Mouse (Mus musculus): ENCODE measurements around the gene Rbfox2. TPM values are rescaled to one million over a fixed set of nuclear protein-coding genes. Genes with fewer than 3 reads are reported as not detected.

Gene Rbfox2
- polyA plus RNA-seq, 1 experiment from 2014 or later, result 16.8 TPM

- H3K27me3 ChIP-seq (replicated peaks; ENCODE audit: control insufficient read depth, insufficient read depth, low read length), result no peaks in the 10 kb centered on the region
- no peak overlapping the region for H3K4me2 ChIP-seq (replicated peaks; ENCODE audit: low read depth)
- no peak overlapping the region for H3K9ac ChIP-seq (ENCODE audit: low read depth, low read length)
- no peak for ATAC-seq
- H3K27ac ChIP-seq (ENCODE audit: low read depth, low read length), result no peak overlapping the region
- H3K9me3 ChIP-seq (ENCODE audit: control insufficient read depth), result no peaks in the 10 kb centered on the region
- 94% methylated on average over 1 of the region's 1 CpGs for WGBS
- no peak for TF ChIP-seq CTCF (IDR thresholded peaks at IDR 0.05; ENCODE audit: low read depth)
- no peaks in the 10 kb centered on the region for H3K4me1 ChIP-seq (replicated peaks; ENCODE audit: control insufficient read depth, insufficient read depth, low read length)
- no peak overlapping the region for H3K4me3 ChIP-seq (ENCODE audit: low read depth, low read length)
- H3K36me3 ChIP-seq (ENCODE audit: control insufficient read depth, insufficient read depth), result peaks cover 58% of the 10 kb centered on the region
Observed at GRCm38 (mm10) chr15:77095216-77095615, 211.6 kb downstream of the Rbfox2 start.

GRCm38 (mm10) chr15:77094431-77094830 is 212.4 kb downstream of the Rbfox2 start:
- 94% methylated on average over 13 of the region's 13 CpGs for WGBS
- no peaks in the 10 kb centered on the region for H3K4me1 ChIP-seq (replicated peaks; ENCODE audit: control insufficient read depth, insufficient read depth, low read length)
- no peak overlapping the region for H3K4me2 ChIP-seq (replicated peaks; ENCODE audit: low read depth)
- no peak for ATAC-seq
- no peaks in the 10 kb centered on the region for H3K27me3 ChIP-seq (replicated peaks; ENCODE audit: control insufficient read depth, insufficient read depth, low read length)
- H3K9me3 ChIP-seq (ENCODE audit: control insufficient read depth), result no peaks in the 10 kb centered on the region
- H3K36me3 ChIP-seq (ENCODE audit: control insufficient read depth, insufficient read depth), result peaks cover 54% of the 10 kb centered on the region
- no peak overlapping the region for H3K9ac ChIP-seq (ENCODE audit: low read depth, low read length)
- H3K27ac ChIP-seq (ENCODE audit: low read depth, low read length), result no peak overlapping the region
- no peak for TF ChIP-seq CTCF (IDR thresholded peaks at IDR 0.05; ENCODE audit: low read depth)
- H3K4me3 ChIP-seq (ENCODE audit: low read depth, low read length), result no peak overlapping the region

- 87% methylated on average over 4 of the region's 4 CpGs for WGBS
- no peaks in the 10 kb centered on the region for H3K9me3 ChIP-seq (ENCODE audit: control insufficient read depth)
- no peak overlapping the region for H3K4me3 ChIP-seq (ENCODE audit: low read depth, low read length)
- no peak for ATAC-seq
- H3K36me3 ChIP-seq (ENCODE audit: control insufficient read depth, insufficient read depth), result peaks cover 38% of the 10 kb centered on the region
- no peak overlapping the region for H3K9ac ChIP-seq (ENCODE audit: low read depth, low read length)
- no peak overlapping the region for H3K27ac ChIP-seq (ENCODE audit: low read depth, low read length)
- no peak overlapping the region for H3K4me2 ChIP-seq (replicated peaks; ENCODE audit: low read depth)
- no peaks in the 10 kb centered on the region for H3K27me3 ChIP-seq (replicated peaks; ENCODE audit: control insufficient read depth, insufficient read depth, low read length)
- H3K4me1 ChIP-seq (replicated peaks; ENCODE audit: control insufficient read depth, insufficient read depth, low read length), result no peaks in the 10 kb centered on the region
- no peak for TF ChIP-seq CTCF (IDR thresholded peaks at IDR 0.05; ENCODE audit: low read depth)
Observed at GRCm38 (mm10) chr15:77091394-77091793, 215.4 kb downstream of the Rbfox2 start.

- no peak for ATAC-seq
Observed at GRCm38 (mm10) chr15:77090531-77090930, 216.3 kb downstream of the Rbfox2 start.

GRCm38 (mm10) chr15:77089249-77089648 is 217.6 kb downstream of the Rbfox2 start:
- WGBS, result 74% methylated on average over 11 of the region's 11 CpGs
- no peak for TF ChIP-seq CTCF (IDR thresholded peaks at IDR 0.05; ENCODE audit: low read depth)

More at GRCm38 (mm10) chr15:77090531-77090930, 216.3 kb downstream of the Rbfox2 start:
- no peaks in the 10 kb centered on the region for H3K27me3 ChIP-seq (replicated peaks; ENCODE audit: control insufficient read depth, insufficient read depth, low read length)
- H3K36me3 ChIP-seq (ENCODE audit: control insufficient read depth, insufficient read depth), result peaks cover 38% of the 10 kb centered on the region
- TF ChIP-seq CTCF (IDR thresholded peaks at IDR 0.05; ENCODE audit: low read depth), result no peak
- no peaks in the 10 kb centered on the region for H3K9me3 ChIP-seq (ENCODE audit: control insufficient read depth)
- H3K4me3 ChIP-seq (ENCODE audit: low read depth, low read length), result no peak overlapping the region
- H3K27ac ChIP-seq (ENCODE audit: low read depth, low read length), result no peak overlapping the region
- no peaks in the 10 kb centered on the region for H3K4me1 ChIP-seq (replicated peaks; ENCODE audit: control insufficient read depth, insufficient read depth, low read length)
- 92% methylated on average over 5 of the region's 5 CpGs for WGBS
- H3K4me2 ChIP-seq (replicated peaks; ENCODE audit: low read depth), result no peak overlapping the region
- no peak overlapping the region for H3K9ac ChIP-seq (ENCODE audit: low read depth, low read length)

GRCm38 (mm10) chr15:77086488-77086887 is 220.3 kb downstream of the Rbfox2 start:
- Histone ChIP-seq H3K27ac (ENCODE audit: low read depth, low read length) (no peak overlapping the region), H3K4me2 (replicated peaks; ENCODE audit: low read depth) (no peak overlapping the region), H3K4me3 (ENCODE audit: low read depth, low read length) (no peak overlapping the region), H3K36me3 (ENCODE audit: control insufficient read depth, insufficient read depth) (peaks cover 37% of the 10 kb centered on the region), H3K9me3 (ENCODE audit: control insufficient read depth) (no peaks in the 10 kb centered on the region), H3K9ac (ENCODE audit: low read depth, low read length) (no peak overlapping the region), H3K27me3 (replicated peaks; ENCODE audit: control insufficient read depth, insufficient read depth, low read length) (no peaks in the 10 kb centered on the region), H3K4me1 (replicated peaks; ENCODE audit: control insufficient read depth, insufficient read depth, low read length) (no peaks in the 10 kb centered on the region)
- TF ChIP-seq CTCF (IDR thresholded peaks at IDR 0.05; ENCODE audit: low read depth), result no peak
- 89% methylated on average over 1 of the region's 1 CpGs for WGBS
- ATAC-seq, result no peak

More at GRCm38 (mm10) chr15:77089249-77089648, 217.6 kb downstream of the Rbfox2 start:
- Histone ChIP-seq H3K36me3 (ENCODE audit: control insufficient read depth, insufficient read depth) (peaks cover 39% of the 10 kb centered on the region), H3K4me2 (replicated peaks; ENCODE audit: low read depth) (no peak overlapping the region), H3K9ac (ENCODE audit: low read depth, low read length) (no peak overlapping the region), H3K27ac (ENCODE audit: low read depth, low read length) (no peak overlapping the region), H3K9me3 (ENCODE audit: control insufficient read depth) (no peaks in the 10 kb centered on the region), H3K27me3 (replicated peaks; ENCODE audit: control insufficient read depth, insufficient read depth, low read length) (no peaks in the 10 kb centered on the region), H3K4me3 (ENCODE audit: low read depth, low read length) (no peak overlapping the region), H3K4me1 (replicated peaks; ENCODE audit: control insufficient read depth, insufficient read depth, low read length) (no peaks in the 10 kb centered on the region)
- no peak for ATAC-seq

GRCm38 (mm10) chr15:77085818-77086217 is 221.0 kb downstream of the Rbfox2 start:
- peaks cover 33% of the 10 kb centered on the region for H3K36me3 ChIP-seq (ENCODE audit: control insufficient read depth, insufficient read depth)
- H3K4me1 ChIP-seq (replicated peaks; ENCODE audit: control insufficient read depth, insufficient read depth, low read length), result no peaks in the 10 kb centered on the region
- H3K27me3 ChIP-seq (replicated peaks; ENCODE audit: control insufficient read depth, insufficient read depth, low read length), result no peaks in the 10 kb centered on the region
- 91% methylated on average over 7 of the region's 7 CpGs for WGBS
- no peak for ATAC-seq
- no peak for TF ChIP-seq CTCF (IDR thresholded peaks at IDR 0.05; ENCODE audit: low read depth)
- H3K9ac ChIP-seq (ENCODE audit: low read depth, low read length), result no peak overlapping the region
- no peak overlapping the region; the same call in 1 of the 2 replicates for H3K27ac ChIP-seq (ENCODE audit: low read depth, low read length)
- H3K4me2 ChIP-seq (replicated peaks; ENCODE audit: low read depth), result no peak overlapping the region
- no peak overlapping the region for H3K4me3 ChIP-seq (ENCODE audit: low read depth, low read length)
- H3K9me3 ChIP-seq (ENCODE audit: control insufficient read depth), result no peaks in the 10 kb centered on the region

Measured in intestine, postnatal 0 days (tissue).